Mouse (Mus musculus): Measurements from ENCODE around the gene C130032M10Rik.

C130032M10Rik gene

DNA sequence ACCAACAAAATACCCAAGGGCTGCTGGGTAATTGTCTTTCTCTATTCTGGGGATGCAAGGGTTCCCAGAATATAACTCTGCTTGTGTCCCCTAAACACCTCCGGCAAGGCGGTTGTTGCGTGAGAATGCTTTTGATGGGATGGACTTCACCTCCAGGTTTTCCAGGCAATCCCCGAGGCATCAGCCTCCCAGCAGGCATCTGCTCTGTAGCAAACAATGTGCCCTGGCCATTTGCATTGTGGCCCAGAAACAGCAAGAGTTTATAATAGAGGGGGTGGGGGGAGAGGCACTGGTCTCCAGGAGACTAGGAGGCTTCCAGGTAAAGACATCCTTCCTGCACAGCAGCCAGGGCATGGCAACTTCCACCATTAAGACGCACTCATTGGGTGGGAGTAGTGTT, 33.6 kb downstream of the C130032M10Rik start:
- DNase-seq (ENCODE audit: low read depth): no peak

GRCm38 (mm10) chr9:114550033-114550432, 34.5 kb downstream of the C130032M10Rik start:
- no peak for DNase-seq (ENCODE audit: low read depth)

DNA sequence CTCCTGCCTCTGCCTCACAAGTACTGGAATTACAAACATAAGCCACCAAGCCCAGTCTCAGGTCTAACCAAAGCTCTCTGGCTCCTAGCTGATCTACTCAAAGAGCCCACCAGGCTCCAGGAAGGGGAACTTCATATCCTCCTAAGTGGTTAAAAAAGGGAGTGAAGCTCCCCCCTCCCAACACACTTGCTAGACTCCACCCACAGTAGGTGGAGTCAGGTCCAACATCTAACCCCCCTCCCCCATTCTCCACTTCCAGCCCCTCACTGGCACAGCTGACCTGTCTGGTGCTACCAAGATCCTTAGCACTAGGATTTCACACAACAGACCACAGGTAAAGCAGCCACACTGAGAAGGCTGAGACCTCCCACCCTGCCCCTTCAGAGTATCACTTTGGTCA, 38.3 kb downstream of the C130032M10Rik start:
- no peak for DNase-seq (ENCODE audit: low read depth)

GRCm38 (mm10) chr9:114554355-114554979, 39.0 kb downstream of the C130032M10Rik start:
- DNase-seq (ENCODE audit: low read depth): no peak

DNA sequence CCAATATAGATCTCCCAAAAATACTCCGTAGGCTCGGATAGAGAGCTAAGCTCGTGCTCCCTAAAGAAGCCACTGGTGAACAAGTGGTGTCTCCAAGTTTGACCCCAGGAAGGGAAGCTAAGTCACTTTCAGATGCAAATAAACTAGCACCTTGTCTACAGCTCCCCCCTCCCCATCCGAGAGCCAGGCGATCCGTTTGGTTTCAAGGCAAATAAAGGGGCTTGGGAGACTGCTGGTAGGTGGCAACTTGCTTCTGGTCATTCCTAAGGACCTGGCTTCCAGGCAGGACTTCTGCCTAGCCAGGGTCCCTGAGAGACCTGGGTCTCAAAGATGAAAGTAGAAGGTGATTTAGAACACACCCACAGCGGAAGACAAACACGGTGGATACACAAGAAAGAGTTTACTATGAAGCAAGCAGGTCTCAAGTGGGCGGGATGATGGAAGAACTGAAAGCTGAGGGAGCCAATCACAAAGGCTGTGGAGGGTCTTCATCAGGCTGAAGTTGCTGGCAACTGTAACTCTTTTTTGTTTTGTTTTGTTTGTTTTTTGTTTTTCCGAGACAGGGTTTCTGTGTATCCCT, 40.9 kb downstream of the C130032M10Rik start:
- DNase-seq (ENCODE audit: low read depth): no peak

DNA sequence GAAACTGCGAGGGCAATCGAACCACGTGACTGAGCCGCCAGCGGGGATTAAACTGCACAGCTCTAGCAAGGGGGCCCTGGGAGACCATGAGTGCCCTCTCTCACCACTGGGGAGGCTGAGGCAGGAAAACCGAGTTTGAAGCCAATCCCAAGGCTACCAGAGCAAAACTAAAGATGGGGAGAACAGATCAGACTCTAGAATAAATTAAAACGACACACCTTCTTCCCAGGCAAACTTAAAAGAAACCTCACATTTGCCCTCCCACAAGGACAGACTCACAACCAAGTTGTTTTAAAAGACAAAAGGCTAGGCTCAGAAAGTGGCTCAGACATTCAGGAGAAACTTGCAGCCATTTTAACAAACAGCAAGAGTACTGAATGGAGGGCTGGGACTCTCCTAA, 41.6 kb downstream of the C130032M10Rik start:
- DNase-seq (ENCODE audit: low read depth): no peak

- DNase-seq (ENCODE audit: low read depth): no peak
These were observed 44.6 kb downstream of the C130032M10Rik start for GRCm38 (mm10) chr9:114560141-114560540.

DNA sequence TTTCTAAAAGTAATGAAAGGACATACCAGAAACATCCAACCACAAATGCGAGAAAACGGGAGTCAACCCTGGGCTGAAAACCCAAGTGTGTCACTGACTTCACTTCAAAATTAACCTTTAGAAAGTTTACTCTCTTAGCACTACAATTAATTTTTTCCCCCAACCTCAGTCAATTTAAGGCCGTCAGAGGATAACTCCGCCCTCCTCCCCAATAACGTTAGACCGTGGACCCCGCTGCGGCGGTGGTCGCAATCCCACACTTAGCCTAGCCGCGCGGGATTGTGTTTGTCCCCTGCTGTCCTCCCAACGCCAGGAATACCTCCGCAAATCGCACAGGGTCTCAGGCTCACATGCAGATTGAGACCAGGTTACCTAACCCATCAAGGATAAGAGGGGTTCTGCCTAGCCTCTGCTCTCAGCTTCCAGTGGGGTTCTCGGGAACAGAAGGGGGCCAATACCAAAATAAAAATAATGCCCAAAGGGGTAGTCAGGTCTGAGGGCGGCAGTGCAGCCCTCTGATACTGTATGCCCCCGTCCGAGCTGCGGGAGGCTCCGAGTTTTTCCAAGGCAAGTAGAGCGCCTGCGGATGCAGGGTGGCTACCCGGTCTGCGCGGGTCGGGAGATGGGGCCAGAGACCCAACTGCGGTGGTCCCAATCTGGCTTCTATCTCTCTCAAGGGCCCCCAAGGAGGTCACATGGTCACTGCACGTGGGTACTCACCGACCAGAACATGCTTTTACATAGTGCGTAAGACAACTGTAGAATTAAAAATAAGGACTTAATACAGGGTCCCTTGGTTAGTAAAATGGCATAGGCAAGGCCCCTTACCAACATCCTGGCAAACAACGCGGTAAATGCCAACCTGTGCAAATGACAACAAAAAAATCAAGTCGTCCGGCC, 45.5 kb downstream of the C130032M10Rik start:
- no peak for DNase-seq (ENCODE audit: low read depth)

GRCm38 (mm10) chr9:114561671-114561971, 46.1 kb downstream of the C130032M10Rik start:
- no peak for DNase-seq (ENCODE audit: low read depth)

GRCm38 (mm10) chr9:114562031-114562918, 46.8 kb downstream of the C130032M10Rik start:
- no peak for DNase-seq (ENCODE audit: low read depth)

GRCm38 (mm10) chr9:114562919-114563751, 47.6 kb downstream of the C130032M10Rik start:
- DNase-seq (ENCODE audit: low read depth): no peak

- no peak for DNase-seq (ENCODE audit: low read depth)
These were observed 48.5 kb downstream of the C130032M10Rik start, which contains the start of gene Trim71 for GRCm38 (mm10) chr9:114563761-114564606. TSS of gene Trim71 (minus strand) at chr9:114564369.

- no peak for DNase-seq (ENCODE audit: low read depth)
These were observed 49.2 kb downstream of the C130032M10Rik start for GRCm38 (mm10) chr9:114564667-114565066.

Measured in c-Kit-positive CD71-negative TER-119-negative erythroid progenitor cells, embryonic 14.5 days (primary cell).